Mouse (Mus musculus) forebrain, postnatal 0 days (tissue): ENCODE results near the gene Trim66. TPM values are rescaled to one million over a fixed set of nuclear protein-coding genes. Genes with fewer than 3 reads are reported as not detected.

Experiments used
- ATAC-seq: fragments of 200-750 bp; cut with Nextera tagmentation; 2 replicates; pipeline ENCODE4 v1.8.0; 2017; ENCODE audit warnings: mild to moderate bottlenecking, moderate library complexity
- DNase-seq: peaks from one replicate; pipeline ENCODE4 v3.0.0-alpha.2; 2015
- H3K27ac ChIP-seq: fragments of 300-500 bp; sonication (generic); 2 replicates; pipeline ENCODE4 v1.5.1; 2014; ENCODE audit warnings: low read depth, mild to moderate bottlenecking, antibody characterized with exemption, low read length, moderate library complexity, mixed read lengths
- H3K27me3 ChIP-seq: fragments of 300-500 bp; sonication (generic); 2 replicates; pipeline ENCODE4 v1.6.1; 2014; ENCODE audit warnings: mild to moderate bottlenecking, low read length, mixed read lengths; ENCODE audit not compliant: insufficient read depth
- H3K36me3 ChIP-seq: fragments of 300-500 bp; sonication (generic); 2 replicates; pipeline ENCODE4 v1.6.1; 2014; ENCODE audit warnings: mild to moderate bottlenecking, moderate library complexity; ENCODE audit not compliant: insufficient read depth
- H3K4me1 ChIP-seq: fragments of 300-500 bp; sonication (generic); 2 replicates; pipeline ENCODE4 v1.6.1; 2014; ENCODE audit warnings: antibody characterized with exemption; ENCODE audit not compliant: insufficient read depth
- H3K4me2 ChIP-seq: fragments of 300-500 bp; sonication (generic); 2 replicates; pipeline ENCODE4 v1.6.1; 2014; ENCODE audit warnings: low read depth, mild to moderate bottlenecking, moderate library complexity
- H3K4me3 ChIP-seq: fragments of 300-500 bp; sonication (generic); 2 replicates; pipeline ENCODE4 v1.5.1; 2014; ENCODE audit warnings: low read depth, low read length, mixed read lengths
- H3K9ac ChIP-seq: fragments of 300-500 bp; sonication (generic); 2 replicates; pipeline ENCODE4 v1.6.1; 2014; ENCODE audit warnings: mild to moderate bottlenecking
- H3K9me3 ChIP-seq: fragments of 300-500 bp; sonication (generic); 2 replicates; pipeline ENCODE4 v1.6.1; 2016; ENCODE audit warnings: low read length
- CTCF ChIP-seq: sonication (generic); IDR thresholded peaks from 2 replicates; pipeline ENCODE4 v1.5.1; 2016; ENCODE audit warnings: antibody characterized with exemption, control low read depth, low read depth
- WGBS: fragments of 180-500 bp; shearing (Covaris S2); extraction: QIAGEN DNeasy Blood & Tissue Kit; methylation state at CpG from one replicate; pipeline ENCODE4 v1.1.7; 2014; 5-methylcytosine and 5-hydroxymethylcytosine counted together
- polyA plus RNA-seq: library from polyadenylated mRNA; unstranded; fragments of >200 nt; fragmentation: Nextera tagmentation; extraction: Ambion mirVana; gene quantifications from 2 replicates; pipeline ENCODE4 v1.2.1, GENCODE M21; 2015
- total RNA-seq: library from RNA; depleted of rRNA; stranded (reverse); fragments of >200 nt; gene quantifications from 2 replicates; pipeline ENCODE4 v1.2.3, GENCODE M21; 2014

Trim66 gene
- total and polyA plus RNA-seq, 2 experiments from 2014 or later, result 0.41 to 3.9 TPM

DNA sequence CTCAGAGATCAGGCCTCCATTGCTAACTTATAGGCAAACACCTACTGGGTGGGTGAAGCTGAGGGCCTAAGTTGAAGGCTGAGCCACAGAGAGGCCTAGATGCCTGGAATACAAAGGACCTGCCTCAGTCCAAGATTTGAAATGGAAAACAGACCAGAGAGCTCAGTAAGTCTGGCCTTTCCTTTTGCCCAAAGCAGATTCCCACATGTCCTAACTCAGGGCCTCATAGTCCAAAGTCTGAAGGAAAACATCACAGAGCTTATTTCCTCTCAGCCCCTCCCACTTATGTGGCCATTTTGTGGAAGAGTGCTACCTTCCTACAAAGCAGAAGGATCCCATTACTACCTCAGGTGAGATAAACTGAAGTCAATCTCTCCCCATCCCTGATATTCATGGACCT is 33.0 kb upstream of the Trim66 start:
- DNase-seq (no peak), ATAC-seq (no peak)
- Histone ChIP-seq H3K4me3 (no peak overlapping the region), H3K9me3 (no peaks in the 10 kb centered on the region), H3K4me2 (no peak overlapping the region), H3K9ac (no peak overlapping the region), H3K36me3 (no peaks in the 10 kb centered on the region), H3K27ac (no peak overlapping the region), H3K4me1 (no peaks in the 10 kb centered on the region; the same call in 1 of the 2 replicates), H3K27me3 (no peaks in the 10 kb centered on the region)
- TF ChIP-seq CTCF, result no peak

DNA sequence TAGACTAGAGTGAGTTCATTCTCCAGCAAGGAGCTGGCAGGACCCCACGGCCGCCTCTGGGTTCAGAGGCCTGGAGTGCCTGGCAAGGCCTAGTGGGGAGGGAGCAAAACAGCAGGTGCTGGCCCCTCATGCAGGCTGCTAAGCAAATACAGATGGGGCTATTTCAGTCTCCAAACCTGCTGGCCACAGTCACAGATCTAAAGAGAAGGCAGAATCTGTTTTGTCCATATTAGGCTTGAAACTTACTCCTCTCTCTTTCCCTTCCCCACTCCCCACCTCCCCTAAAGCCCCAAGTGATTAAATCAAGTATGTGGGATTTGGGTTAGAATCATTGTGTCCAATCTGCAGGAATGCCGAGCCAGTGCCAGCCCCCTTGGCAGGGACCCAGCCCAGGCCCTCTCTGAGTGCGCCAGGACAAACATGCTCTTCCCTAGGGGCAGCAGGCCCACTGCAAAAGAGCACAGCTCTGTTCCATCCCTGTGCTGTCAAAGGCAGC is 28.6 kb upstream of the Trim66 start:
- Histone ChIP-seq H3K9me3 (no peaks in the 10 kb centered on the region), H3K27ac (no peak overlapping the region), H3K36me3 (peaks cover 10% of the 10 kb centered on the region; the same call in 1 of the 2 replicates), H3K4me2 (no peak overlapping the region), H3K27me3 (no peaks in the 10 kb centered on the region), H3K9ac (no peak overlapping the region), H3K4me3 (no peak overlapping the region), H3K4me1 (no peaks in the 10 kb centered on the region; the same call in 1 of the 2 replicates)
- peak; percentile 64 for DNase-seq
- 18% methylated on average over 4 of the region's 4 CpGs for WGBS
- ATAC-seq, result peak; percentile 85
- 0 out of 2 replicates have a peak, but pooled peaks have one; percentile 6 for TF ChIP-seq CTCF

DNA sequence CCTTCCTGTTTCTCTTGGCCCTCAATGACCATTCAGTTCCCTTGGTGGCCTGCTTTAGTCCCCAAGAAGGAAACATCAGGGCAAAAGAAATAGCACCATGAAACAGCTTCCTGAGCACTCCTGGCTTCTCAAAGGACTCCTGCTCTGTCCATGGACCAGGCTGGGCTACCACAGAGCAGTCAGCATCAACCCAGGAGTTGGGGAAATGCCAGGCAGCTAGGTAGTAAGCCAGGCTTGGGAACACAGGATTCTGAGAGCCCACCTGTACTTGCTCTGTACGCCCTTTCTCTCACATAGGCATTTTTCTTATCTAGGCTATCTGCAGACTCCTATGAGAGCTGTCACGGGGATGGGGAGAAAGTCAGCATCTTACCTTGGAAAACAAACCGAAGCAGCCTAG is 27.0 kb upstream of the Trim66 start:
- no peaks in the 10 kb centered on the region for H3K27me3 ChIP-seq
- H3K4me2 ChIP-seq, result no peak overlapping the region
- H3K4me3 ChIP-seq, result no peak overlapping the region
- H3K36me3 ChIP-seq, result peaks cover 10% of the 10 kb centered on the region; the same call in 1 of the 2 replicates
- WGBS, result 97% methylated on average over 3 of the region's 3 CpGs
- no peak for TF ChIP-seq CTCF
- no peak overlapping the region for H3K27ac ChIP-seq
- H3K9me3 ChIP-seq, result no peaks in the 10 kb centered on the region
- H3K9ac ChIP-seq, result no peak overlapping the region
- DNase-seq (no peak), ATAC-seq (no peak)
- H3K4me1 ChIP-seq, result no peaks in the 10 kb centered on the region; the same call in 1 of the 2 replicates

DNA sequence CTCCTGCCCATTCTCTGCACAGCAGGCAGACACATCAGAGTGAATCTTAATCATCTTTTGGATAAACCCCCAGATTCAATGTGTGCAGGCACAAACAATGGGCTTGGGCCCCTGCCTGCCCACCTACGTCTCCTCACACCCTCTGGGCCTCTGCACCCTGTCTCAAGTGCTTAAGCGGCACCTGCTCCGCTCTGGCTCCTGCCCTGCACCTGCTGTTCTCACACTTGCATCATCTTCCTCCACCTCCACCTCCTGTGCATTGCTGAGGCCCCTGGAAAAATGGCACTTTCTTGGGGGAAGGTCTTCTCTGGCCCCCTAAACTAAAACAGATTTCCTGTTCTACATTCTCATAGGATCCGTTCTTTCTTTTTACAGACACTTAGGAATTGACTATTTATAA is 26.0 kb upstream of the Trim66 start:
- no peaks in the 10 kb centered on the region for H3K27me3 ChIP-seq
- H3K4me1 ChIP-seq, result no peaks in the 10 kb centered on the region; the same call in 1 of the 2 replicates
- peaks cover 10% of the 10 kb centered on the region; the same call in 1 of the 2 replicates for H3K36me3 ChIP-seq
- TF ChIP-seq CTCF, result no peak
- no peak overlapping the region for H3K4me3 ChIP-seq
- H3K9ac ChIP-seq, result no peak overlapping the region
- H3K27ac ChIP-seq, result no peak overlapping the region
- ATAC-seq (no peak), DNase-seq (no peak)
- no peaks in the 10 kb centered on the region for H3K9me3 ChIP-seq
- no peak overlapping the region for H3K4me2 ChIP-seq
- WGBS, result 82% methylated on average over 4 of the region's 4 CpGs

DNA sequence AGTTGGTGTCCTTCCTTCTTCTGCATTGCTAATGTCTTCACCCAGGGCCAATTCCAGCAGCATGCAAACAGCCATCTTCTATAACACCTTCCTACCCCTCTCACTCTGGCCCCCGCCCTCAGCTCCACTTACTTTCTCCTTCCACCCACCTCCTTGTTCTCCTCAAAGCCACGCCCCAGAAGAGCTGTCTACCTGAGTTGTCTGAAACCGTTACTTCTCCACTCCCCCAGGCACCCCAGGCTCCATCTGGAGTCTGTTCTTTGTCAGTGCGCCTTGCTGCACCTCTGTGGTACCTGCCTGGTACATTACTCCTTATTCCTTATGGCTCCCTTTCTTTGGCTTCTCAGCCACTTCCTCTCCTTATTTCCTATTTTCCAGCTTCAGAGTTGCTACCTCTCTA is 25.2 kb upstream of the Trim66 start:
- no peak overlapping the region for H3K4me2 ChIP-seq
- H3K9me3 ChIP-seq, result no peaks in the 10 kb centered on the region
- WGBS, result 82% methylated on average over 4 of the region's 4 CpGs
- no peak for TF ChIP-seq CTCF
- DNase-seq (no peak), ATAC-seq (no peak)
- no peaks in the 10 kb centered on the region for H3K27me3 ChIP-seq
- no peak overlapping the region for H3K9ac ChIP-seq
- peaks cover 10% of the 10 kb centered on the region; the same call in 1 of the 2 replicates for H3K36me3 ChIP-seq
- no peak overlapping the region for H3K4me3 ChIP-seq
- H3K4me1 ChIP-seq, result no peaks in the 10 kb centered on the region; the same call in 1 of the 2 replicates
- no peak overlapping the region for H3K27ac ChIP-seq

DNA sequence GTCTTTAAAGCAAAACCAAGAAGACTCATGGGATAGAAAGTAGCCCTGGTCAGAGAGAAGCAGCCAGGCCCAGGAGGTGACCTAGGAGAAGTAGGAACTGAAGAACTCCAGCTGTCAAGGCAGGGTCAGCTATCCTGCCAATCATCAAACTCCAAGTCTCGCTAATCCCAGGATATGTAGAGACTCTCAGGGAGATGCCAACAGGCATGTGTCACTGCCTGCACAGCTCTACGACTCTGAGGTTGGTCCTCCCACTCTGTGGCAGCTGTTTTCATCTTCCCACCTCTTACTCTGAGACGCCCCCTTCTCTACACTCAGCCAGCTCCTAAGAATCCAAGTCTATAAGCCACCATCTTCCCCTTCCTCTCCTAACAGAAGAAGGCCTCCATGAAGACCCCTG is 24.8 kb upstream of the Trim66 start:
- ATAC-seq (no peak), DNase-seq (no peak)
- Histone ChIP-seq H3K4me1 (no peaks in the 10 kb centered on the region; the same call in 1 of the 2 replicates), H3K27ac (no peak overlapping the region), H3K9ac (no peak overlapping the region), H3K4me3 (no peak overlapping the region), H3K4me2 (no peak overlapping the region), H3K9me3 (no peaks in the 10 kb centered on the region), H3K27me3 (no peaks in the 10 kb centered on the region), H3K36me3 (peaks cover 10% of the 10 kb centered on the region; the same call in 1 of the 2 replicates)
- 74% methylated on average over 3 of the region's 3 CpGs for WGBS
- no peak for TF ChIP-seq CTCF

DNA sequence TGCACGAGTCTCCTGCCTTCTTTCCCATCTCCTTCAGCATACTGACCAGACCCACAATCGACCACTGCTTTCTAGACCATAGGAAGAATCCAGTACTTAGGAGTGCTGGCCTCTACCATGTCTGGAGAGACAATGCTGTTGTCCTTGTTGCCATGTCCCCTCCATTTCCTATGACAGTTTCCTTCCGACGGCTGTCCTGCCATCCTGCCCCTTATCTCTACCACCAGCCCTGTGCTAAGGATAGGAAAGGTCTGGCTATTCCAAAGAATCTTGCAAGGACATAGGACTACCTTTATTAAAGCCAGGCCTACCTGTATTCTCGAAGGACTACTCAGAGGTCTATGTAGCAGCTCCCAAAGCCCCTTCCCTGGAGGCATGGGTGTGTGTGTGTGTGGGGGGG is 23.6 kb upstream of the Trim66 start:
- Histone ChIP-seq H3K27me3 (no peaks in the 10 kb centered on the region), H3K36me3 (peaks cover 11% of the 10 kb centered on the region; the same call in 1 of the 2 replicates), H3K4me2 (no peak overlapping the region), H3K4me1 (no peaks in the 10 kb centered on the region; the same call in 1 of the 2 replicates), H3K27ac (no peak overlapping the region), H3K9me3 (no peaks in the 10 kb centered on the region), H3K4me3 (no peak overlapping the region), H3K9ac (no peak overlapping the region)
- DNase-seq (no peak), ATAC-seq (no peak)
- no peak for TF ChIP-seq CTCF
- WGBS, result 87% methylated on average over 5 of the region's 5 CpGs
